Mouse (Mus musculus): Measurements from ENCODE around the gene Pde4b. TPM values are rescaled to one million over a fixed set of nuclear protein-coding genes. Genes with fewer than 3 reads are reported as not detected.
"Not testable (repeated sequence)": the region's sequence is repeated elsewhere in the genome, so short reads cannot be mapped to it uniquely, and the experiment has no call there.

Gene Pde4b
- total RNA-seq, 2 experiments from 2014 or later, result 59.9 to 62.5 TPM

DNA sequence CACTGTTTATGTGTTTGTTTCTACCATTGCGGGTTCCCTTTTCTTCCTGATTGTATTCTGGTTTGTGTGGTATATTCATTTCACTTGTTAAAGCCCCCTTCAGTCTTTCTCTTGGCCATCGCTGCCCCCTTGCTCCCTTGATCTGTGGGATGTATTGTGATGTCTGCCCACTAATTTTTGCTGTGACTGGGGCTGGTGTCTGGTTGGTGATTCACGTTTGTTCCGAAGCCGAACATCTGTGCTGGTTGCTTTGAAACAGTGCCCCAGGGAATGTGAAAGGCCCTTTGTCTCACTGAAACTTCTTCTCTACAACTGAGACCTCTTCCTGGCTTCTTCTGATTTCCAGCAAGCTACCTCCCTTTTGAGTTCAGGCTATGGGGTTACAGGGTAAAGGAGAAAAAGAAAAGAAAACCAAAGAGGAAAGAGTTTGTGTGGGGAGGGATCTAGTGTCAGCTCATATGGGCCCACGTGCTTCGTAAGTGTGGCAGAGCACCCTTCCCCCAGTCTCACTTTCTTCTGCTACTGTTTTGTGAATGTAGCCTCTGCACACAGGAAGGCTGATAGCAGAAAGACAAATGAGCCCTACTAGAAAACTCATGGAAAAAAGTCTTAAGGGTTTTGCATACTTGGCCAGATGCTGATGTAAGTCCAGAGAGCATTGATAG, 396.1 kb downstream of the Pde4b start:
- no peak overlapping the region for H3K4me3 ChIP-seq
- no peak for TF ChIP-seq CTCF (IDR thresholded peaks at IDR 0.05)
- no peak overlapping the region for H3K27ac ChIP-seq
- intact Hi-C loops (cut with DNase I), result loop anchor here (1.0 kb wide), 1 partner anchor 257 kb away; no protein-coding TSS in a partner anchor
- DNase-seq, result no peak

DNA sequence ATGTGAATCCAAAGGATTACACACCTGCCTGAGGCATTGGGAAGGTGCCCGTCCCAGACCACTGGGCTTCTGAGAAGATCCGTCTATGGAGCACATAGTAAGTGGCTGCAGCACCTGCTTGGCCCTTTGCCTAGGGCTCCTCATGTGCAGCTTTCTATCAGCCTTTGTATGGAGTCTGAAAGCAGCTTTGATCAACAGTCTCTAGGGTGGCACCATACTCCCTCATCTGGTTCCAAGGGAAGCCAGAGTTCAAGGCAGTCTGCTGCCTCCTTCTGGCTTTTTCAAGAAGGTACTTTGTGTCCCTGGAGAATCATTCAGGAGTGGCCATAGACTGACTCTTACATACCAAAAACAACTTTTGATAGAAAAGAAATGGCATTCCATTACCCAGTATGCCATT, 397.4 kb downstream of the Pde4b start:
- no peak for DNase-seq
- no peak overlapping the region for H3K4me3 ChIP-seq
- no peak overlapping the region for H3K27ac ChIP-seq
- peak; percentile 22; the same call in 1 of the 2 replicates for TF ChIP-seq CTCF (IDR thresholded peaks at IDR 0.05)
- intact Hi-C loops (cut with DNase I), result no loop called here

DNA sequence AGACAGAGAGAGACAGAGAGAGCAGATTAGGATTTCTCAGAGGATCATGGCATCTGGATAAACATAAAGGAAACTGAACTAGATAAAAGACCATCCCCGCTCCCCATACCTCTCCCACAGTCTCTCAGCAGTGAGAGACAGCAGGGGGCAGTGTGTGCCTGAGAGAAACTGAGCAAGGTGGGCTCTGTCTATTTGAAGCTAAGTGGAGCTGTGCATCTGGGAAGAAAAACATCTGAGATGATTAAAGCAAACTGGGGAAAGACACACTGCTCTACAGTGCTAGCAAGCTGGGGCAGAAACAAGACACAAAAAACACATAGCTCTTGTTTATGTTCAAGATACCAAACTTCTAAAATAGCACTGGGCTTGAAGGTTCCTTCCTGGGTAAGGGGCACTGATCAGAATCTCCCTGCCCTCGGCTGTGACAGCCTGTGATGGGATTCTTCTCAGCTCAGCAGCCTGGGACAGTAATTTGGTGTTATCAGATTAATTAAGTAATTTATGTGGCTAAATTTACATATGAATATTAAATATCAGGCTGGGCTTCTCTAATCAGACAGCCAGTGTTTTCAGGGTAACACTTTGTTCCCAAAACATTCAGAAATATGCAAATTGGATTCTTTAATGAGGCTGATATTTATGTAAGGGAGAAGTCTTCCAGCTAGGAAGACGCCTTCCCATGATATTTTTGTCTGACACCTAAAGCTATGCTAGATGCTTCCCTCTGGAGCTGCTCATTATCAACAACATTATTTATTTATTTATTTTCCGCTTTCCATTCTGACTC, 399.0 kb downstream of the Pde4b start:
- H3K27ac ChIP-seq, result peak overlapping the region; percentile 1; the same call in 1 of the 2 replicates
- H3K4me3 ChIP-seq, result no peak overlapping the region
- intact Hi-C loops (cut with DNase I), result loop anchor here (1.0 kb wide), 1 partner anchor 169 kb away; no protein-coding TSS in a partner anchor
- TF ChIP-seq CTCF (IDR thresholded peaks at IDR 0.05), result peak; percentile 67
- no peak for DNase-seq

DNA sequence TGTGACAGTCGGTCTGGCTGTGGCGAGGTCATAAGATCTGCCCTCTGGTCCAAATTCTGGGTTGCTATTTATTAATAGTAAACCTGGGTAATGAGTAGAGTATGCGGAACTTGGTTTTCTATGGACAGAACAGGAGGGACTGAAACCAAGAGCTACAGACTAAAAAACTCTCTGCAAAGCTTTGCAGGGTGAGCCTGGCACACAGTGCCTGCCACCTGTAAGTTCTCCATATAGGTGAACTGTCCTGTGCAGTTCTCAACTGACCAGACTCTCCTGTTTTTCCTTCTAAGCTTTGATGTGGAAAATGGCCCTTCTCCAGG, 399.5 kb downstream of the Pde4b start:
- DNase-seq, result no peak
- no peak overlapping the region for H3K4me3 ChIP-seq
- no peak for TF ChIP-seq CTCF (IDR thresholded peaks at IDR 0.05)
- H3K27ac ChIP-seq, result no peak overlapping the region
- intact Hi-C loops (cut with DNase I), result loop anchor here (1.0 kb wide), 1 partner anchor 168 kb away; no protein-coding TSS in a partner anchor

DNA sequence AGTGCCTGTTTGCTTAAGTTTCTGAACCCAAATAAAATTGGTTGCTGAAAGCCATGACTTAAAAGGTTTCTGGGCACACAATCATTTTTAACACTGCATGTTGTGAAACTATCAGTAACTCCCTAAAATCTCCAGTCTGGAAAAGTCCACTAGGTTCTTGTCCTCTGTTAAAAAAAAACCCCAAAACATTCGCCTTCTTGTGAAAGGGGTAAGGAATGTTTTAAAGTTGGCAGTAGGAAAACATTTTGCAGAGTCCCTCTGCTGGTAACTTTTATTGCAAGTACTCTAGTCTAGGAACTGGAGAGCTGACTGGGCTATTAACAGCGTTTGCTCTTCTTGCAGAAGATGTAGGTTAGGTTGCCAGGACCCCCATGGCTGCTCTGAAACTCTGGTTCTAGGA, 400.7 kb downstream of the Pde4b start:
- H3K27ac ChIP-seq, result no peak overlapping the region
- no peak for DNase-seq
- TF ChIP-seq CTCF (IDR thresholded peaks at IDR 0.05), result peak; percentile 17; the same call in 1 of the 2 replicates
- intact Hi-C loops (cut with DNase I), result no loop called here
- H3K4me3 ChIP-seq, result no peak overlapping the region

DNA sequence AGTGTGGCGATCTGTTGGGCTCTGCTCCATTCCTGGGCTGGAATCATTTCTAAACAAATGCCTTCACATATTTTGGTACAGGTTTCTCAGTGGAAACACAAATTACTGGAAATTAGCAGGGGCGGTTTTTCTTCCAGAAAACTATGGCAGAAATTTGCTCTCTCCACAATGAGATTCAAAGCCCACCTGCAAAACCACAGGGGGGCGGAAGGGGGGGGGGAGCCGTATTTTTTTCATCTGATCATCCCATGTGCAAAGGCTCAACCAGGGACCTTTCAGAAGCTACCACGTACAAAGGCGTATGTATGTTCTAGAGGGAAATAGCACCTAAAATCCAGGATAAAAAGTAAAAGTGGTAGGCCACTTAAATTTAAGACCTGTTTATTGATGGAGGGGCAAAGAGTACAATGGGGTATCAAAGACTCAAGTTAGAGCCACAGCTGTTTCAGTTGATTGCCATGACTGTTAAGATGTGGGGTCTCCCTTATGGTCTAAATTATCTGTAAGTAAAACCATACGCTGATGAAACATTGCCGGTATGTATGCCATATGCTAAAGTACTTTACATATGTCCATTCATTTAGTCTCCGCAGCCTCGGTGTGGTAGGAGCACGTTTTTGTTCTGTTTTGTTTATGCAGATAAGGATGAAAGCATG, 404.3 kb downstream of the Pde4b start:
- intact Hi-C loops (cut with DNase I), result no loop called here
- DNase-seq, result no peak

DNA sequence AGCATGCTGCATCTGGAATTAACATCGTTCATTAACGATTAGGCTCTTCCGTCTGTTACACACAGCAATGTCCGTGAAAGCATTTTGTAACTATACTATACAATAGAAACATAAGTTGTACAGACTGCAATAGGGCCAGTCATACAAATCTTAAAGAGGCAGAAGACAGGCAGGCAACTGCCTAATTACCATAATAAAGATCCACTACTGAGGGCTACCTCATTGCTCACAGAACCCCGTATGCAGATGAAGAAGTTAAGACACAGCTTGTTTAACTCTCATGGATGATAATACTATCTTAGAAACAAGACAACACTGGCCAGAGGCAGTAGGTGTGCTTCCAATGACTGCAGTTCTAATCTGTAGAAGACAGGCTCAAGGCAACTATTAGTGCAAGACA, 405.6 kb downstream of the Pde4b start:
- Histone ChIP-seq H3K4me3 (no peak overlapping the region), H3K27ac (no peak overlapping the region)
- TF ChIP-seq CTCF (IDR thresholded peaks at IDR 0.05), result no peak
- DNase-seq, result no peak
- intact Hi-C loops (cut with DNase I), result loop anchor here (1.0 kb wide), 1 partner anchor 163 kb away; no protein-coding TSS in a partner anchor

More for the DNA sequence above, 404.3 kb downstream of the Pde4b start:
- no peak overlapping the region for H3K4me3 ChIP-seq
- H3K27ac ChIP-seq, result no peak overlapping the region
- no peak for TF ChIP-seq CTCF (IDR thresholded peaks at IDR 0.05)

DNA sequence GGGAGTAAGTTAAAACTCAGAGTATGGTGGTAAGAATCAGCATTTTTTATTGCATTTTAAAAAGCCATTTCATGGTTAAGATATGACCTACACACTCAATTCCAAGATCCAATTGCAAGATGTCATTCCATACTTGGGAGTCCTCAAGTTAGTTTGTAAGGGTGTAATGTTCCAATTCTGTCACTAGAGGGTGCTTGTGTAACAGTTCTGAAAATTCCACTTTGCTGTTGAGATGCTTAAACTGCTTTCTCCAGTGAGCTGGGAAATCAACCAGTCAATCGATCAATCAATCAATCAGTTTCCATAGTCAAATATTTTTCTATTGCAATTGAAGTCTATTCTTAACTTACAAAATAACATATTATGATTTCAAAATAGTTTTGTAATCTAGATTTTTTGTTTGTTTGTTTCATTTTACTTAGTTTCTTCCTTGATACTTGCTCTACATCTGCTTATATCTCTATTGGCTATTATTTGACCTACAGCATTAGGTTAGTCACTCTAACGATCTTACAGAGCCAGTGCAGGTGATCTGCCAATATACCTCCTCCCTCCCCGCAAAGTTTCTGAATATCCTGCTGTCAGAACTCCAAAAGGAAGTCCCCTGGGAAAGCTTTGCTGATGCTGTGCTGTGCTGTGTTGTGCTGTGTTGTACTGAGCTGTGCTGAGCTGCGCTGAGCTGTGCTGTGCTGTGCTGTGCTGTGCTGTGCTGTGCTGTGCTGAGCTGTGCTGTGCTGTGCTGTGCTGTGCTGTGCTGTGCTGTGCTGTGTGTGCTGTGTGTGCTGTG, 406.2 kb downstream of the Pde4b start:
- Histone ChIP-seq H3K4me3 (peak overlapping the region; percentile 48), H3K27ac (0 out of 2 replicates have a peak overlapping the region, but pooled peaks have one; percentile 4)
- peak; percentile 84 for TF ChIP-seq CTCF (IDR thresholded peaks at IDR 0.05)
- no peak for DNase-seq
- intact Hi-C loops (cut with DNase I), result loop anchor here (1.0 kb wide), 1 partner anchor 163 kb away; no protein-coding TSS in a partner anchor

DNA sequence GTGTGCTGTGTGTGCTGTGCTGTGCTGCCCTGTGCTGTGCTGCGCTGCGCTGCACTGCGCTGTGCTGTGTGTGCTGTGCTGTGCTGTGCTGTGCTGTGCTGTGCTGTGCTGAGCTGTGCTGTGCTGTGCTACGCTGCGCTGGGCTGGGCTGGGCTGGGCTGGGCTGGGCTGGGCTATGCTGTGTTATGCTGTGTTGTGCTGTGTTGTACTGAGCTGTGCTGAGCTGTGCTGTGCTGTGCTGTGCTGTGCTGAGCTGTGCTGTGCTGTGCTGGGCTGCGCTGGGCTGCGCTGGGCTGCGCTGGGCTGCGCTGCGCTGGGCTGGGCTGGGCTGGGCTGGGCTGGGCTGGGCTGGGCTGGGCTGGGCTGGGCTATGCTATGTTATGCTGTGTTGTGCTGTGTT, 406.9 kb downstream of the Pde4b start:
- intact Hi-C loops (cut with DNase I); DNase-seq; H3K27ac ChIP-seq; H3K4me3 ChIP-seq: not testable (repeated sequence)

DNA sequence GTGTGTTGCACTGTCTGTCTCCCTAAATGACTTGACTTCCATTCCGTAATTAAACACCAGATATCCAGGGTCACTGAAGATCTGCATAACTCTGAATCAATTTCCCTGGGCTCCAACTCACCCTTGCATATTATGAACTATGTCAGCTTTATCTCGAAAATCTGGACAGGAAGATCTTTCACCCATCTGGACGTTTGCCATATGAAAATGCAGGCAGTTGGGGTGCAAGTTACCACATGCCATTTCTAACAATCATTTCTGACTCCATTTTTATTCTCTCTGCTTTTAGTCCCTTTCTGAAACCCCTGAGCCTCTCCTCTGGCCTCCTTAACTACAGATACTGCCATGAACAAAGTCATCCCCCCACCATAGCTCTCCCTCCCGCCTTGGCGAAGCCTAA, 407.7 kb downstream of the Pde4b start:
- intact Hi-C loops (cut with DNase I), result no loop called here
- H3K27ac ChIP-seq, result peak overlapping the region; percentile 78
- no peak for TF ChIP-seq CTCF (IDR thresholded peaks at IDR 0.05)
- peak overlapping the region; percentile 7; the same call in 1 of the 2 replicates for H3K4me3 ChIP-seq
- no peak for DNase-seq

DNA sequence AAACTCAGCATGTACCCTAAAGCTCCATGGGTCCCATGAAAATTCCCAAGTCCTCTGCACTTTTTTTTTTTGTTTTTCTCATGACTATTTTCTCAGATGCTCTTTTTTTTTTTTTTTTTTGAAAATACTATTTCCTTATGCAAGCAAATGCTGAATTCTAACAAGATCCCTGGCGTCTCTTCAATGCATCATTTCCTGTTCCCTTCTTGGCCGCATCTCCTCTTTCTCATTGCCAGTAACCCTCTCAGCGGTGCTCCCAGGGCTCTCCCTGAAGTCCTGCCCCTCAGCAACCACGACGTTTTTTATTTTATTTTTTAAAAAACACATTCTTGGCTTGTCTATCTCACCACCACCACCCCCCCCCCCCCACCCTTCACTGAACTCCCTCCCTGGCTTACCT, 408.1 kb downstream of the Pde4b start:
- peak overlapping the region; percentile 7; the same call in 1 of the 2 replicates for H3K4me3 ChIP-seq
- DNase-seq, result peak; percentile 43
- intact Hi-C loops (cut with DNase I), result no loop called here
- H3K27ac ChIP-seq, result peak overlapping the region; percentile 78
- TF ChIP-seq CTCF (IDR thresholded peaks at IDR 0.05), result no peak

Data from gastrocnemius, adult 2 months (tissue).